Mouse (Mus musculus) liver, embryonic 13.5 days (tissue): Measurements from ENCODE around the gene Psma4. TPM values are rescaled to one million over a fixed set of nuclear protein-coding genes. Genes with fewer than 3 reads are reported as not detected.
A peak's percentile ranks its signal among the peaks of the same experiment; 100 is the strongest.
"Not testable (repeated sequence)": the region's sequence is repeated elsewhere in the genome, so short reads cannot be mapped to it uniquely, and the experiment has no call there.

Experiments used
- ATAC-seq: fragments of 200-750 bp; cut with Nextera tagmentation; 2 replicates; pipeline ENCODE4 v1.8.0; 2017; ENCODE audit warnings: low read depth, mild to moderate bottlenecking, moderate number of reproducible peaks, moderate library complexity
- DNase-seq: peaks from one replicate; pipeline ENCODE4 v3.0.0; 2022
- H3K27ac ChIP-seq: fragments of 300-500 bp; sonication (generic); 2 replicates; pipeline ENCODE4 v1.5.1; 2015; ENCODE audit warnings: moderate library complexity, mild to moderate bottlenecking, inconsistent platforms
- H3K27me3 ChIP-seq: fragments of 300-500 bp; sonication (generic); 2 replicates; pipeline ENCODE4 v1.6.1; 2015; ENCODE audit warnings: mild to moderate bottlenecking, inconsistent platforms
- H3K36me3 ChIP-seq: fragments of 300-500 bp; sonication (generic); 2 replicates; pipeline ENCODE4 v1.6.1; 2015; ENCODE audit warnings: mild to moderate bottlenecking, inconsistent platforms
- H3K4me1 ChIP-seq: fragments of 300-500 bp; sonication (generic); replicated peaks from 2 replicates; pipeline ENCODE4 v1.6.1; 2015; ENCODE audit warnings: inconsistent platforms
- H3K4me2 ChIP-seq: fragments of 300-500 bp; sonication (generic); 2 replicates; pipeline ENCODE4 v1.6.1; 2015; ENCODE audit warnings: inconsistent platforms, mild to moderate bottlenecking, moderate library complexity
- H3K4me3 ChIP-seq: fragments of 300-500 bp; sonication (generic); replicated peaks from 2 replicates; pipeline ENCODE4 v1.5.1; 2015; ENCODE audit warnings: mild to moderate bottlenecking, inconsistent platforms
- H3K9ac ChIP-seq: fragments of 300-500 bp; sonication (generic); 2 replicates; pipeline ENCODE4 v1.6.1; 2015; ENCODE audit warnings: mild to moderate bottlenecking, inconsistent platforms
- H3K9me3 ChIP-seq: fragments of 300-500 bp; sonication (generic); replicated peaks from 2 replicates; pipeline ENCODE4 v1.6.1; 2016; ENCODE audit warnings: inconsistent platforms
- WGBS: fragments of 180-500 bp; shearing (Covaris S2); methylation state at CpG from one replicate; pipeline ENCODE4 v1.1.7; 2015; ENCODE audit not compliant: insufficient replicate concordance; 5-methylcytosine and 5-hydroxymethylcytosine counted together
- polyA plus RNA-seq: library from polyadenylated mRNA; unstranded; fragments of >200 nt; fragmentation: Nextera tagmentation; extraction: Ambion mirVana; gene quantifications from 2 replicates; pipeline ENCODE4 v1.2.1, GENCODE M21; 2015

The Psma4 gene
- polyA plus RNA-seq, 1 experiment from 2014 or later, result 203 TPM

- 79% methylated on average over 4 of the region's 4 CpGs for WGBS
- no peak for DNase-seq
- no peaks in the 10 kb centered on the region for H3K4me1 ChIP-seq
- H3K36me3 ChIP-seq, result no peaks in the 10 kb centered on the region
- H3K9me3 ChIP-seq, result no peaks in the 10 kb centered on the region
- no peak overlapping the region for H3K27ac ChIP-seq
- no peaks in the 10 kb centered on the region for H3K27me3 ChIP-seq
- H3K4me3 ChIP-seq, result no peak overlapping the region
- no peak overlapping the region for H3K4me2 ChIP-seq
- H3K9ac ChIP-seq, result no peak overlapping the region
- no peak for ATAC-seq
Observed at GRCm38 (mm10) chr9:54942071-54942470, 8.5 kb upstream of the Psma4 start.

GRCm38 (mm10) chr9:54944467-54944866 lies 6.1 kb upstream of the Psma4 start:
- H3K36me3 ChIP-seq, result no peaks in the 10 kb centered on the region
- no peak for DNase-seq
- H3K9me3 ChIP-seq, result no peaks in the 10 kb centered on the region
- H3K4me3 ChIP-seq, result no peak overlapping the region
- no peak overlapping the region for H3K27ac ChIP-seq
- 53% methylated on average over 2 of the region's 2 CpGs for WGBS
- no peak for ATAC-seq
- H3K4me1 ChIP-seq, result no peaks in the 10 kb centered on the region
- no peaks in the 10 kb centered on the region for H3K27me3 ChIP-seq
- no peak overlapping the region for H3K4me2 ChIP-seq
- no peak overlapping the region for H3K9ac ChIP-seq

- no peaks in the 10 kb centered on the region for H3K9me3 ChIP-seq
- H3K9ac ChIP-seq, result no peak overlapping the region
- peaks cover 7% of the 10 kb centered on the region for H3K4me1 ChIP-seq
- ATAC-seq (no peak), DNase-seq (no peak)
- H3K36me3 ChIP-seq, result no peaks in the 10 kb centered on the region
- no peak overlapping the region for H3K4me2 ChIP-seq
- H3K4me3 ChIP-seq, result no peak overlapping the region
- WGBS, result 73% methylated on average over 16 of the region's 16 CpGs
- H3K27me3 ChIP-seq, result no peaks in the 10 kb centered on the region
- H3K27ac ChIP-seq, result no peak overlapping the region
Observed at GRCm38 (mm10) chr9:54946256-54946655, 4.3 kb upstream of the Psma4 start.

GRCm38 (mm10) chr9:54949465-54949864 lies 1.1 kb upstream of the Psma4 start:
- DNase-seq, result no peak
- peaks cover 25% of the 10 kb centered on the region for H3K36me3 ChIP-seq
- H3K27ac ChIP-seq, result no peak overlapping the region
- H3K9me3 ChIP-seq, result no peaks in the 10 kb centered on the region
- H3K4me1 ChIP-seq, result peaks cover 36% of the 10 kb centered on the region
- H3K27me3 ChIP-seq, result no peaks in the 10 kb centered on the region
- ATAC-seq, result no peak
- no peak overlapping the region for H3K4me2 ChIP-seq
- no peak overlapping the region for H3K4me3 ChIP-seq
- no peak overlapping the region for H3K9ac ChIP-seq

- 0 out of 2 replicates have a peak, but pooled peaks have one; percentile 11 for ATAC-seq
- Histone ChIP-seq H3K4me3 (peak overlapping the region; percentile 94), H3K36me3 (peaks cover 30% of the 10 kb centered on the region), H3K4me1 (peaks cover 36% of the 10 kb centered on the region), H3K4me2 (peak overlapping the region; percentile 87), H3K9ac (peak overlapping the region; percentile 94)
- not testable (repeated sequence) for H3K27me3 ChIP-seq, H3K27ac ChIP-seq, H3K9me3 ChIP-seq, DNase-seq
- WGBS, result 23% methylated on average over 8 of the region's 8 CpGs
Observed at GRCm38 (mm10) chr9:54950162-54950561, 428 bp upstream of the Psma4 start.

- Histone ChIP-seq H3K4me1 (0 out of 2 replicates have a peak, but pooled peaks cover 2% of the 10 kb centered on the region), H3K27ac (no peak overlapping the region), H3K9ac (no peak overlapping the region), H3K27me3 (no peaks in the 10 kb centered on the region), H3K4me2 (no peak overlapping the region), H3K36me3 (peaks cover 38% of the 10 kb centered on the region), H3K9me3 (no peaks in the 10 kb centered on the region), H3K4me3 (no peak overlapping the region)
- 79% methylated on average over 4 of the region's 4 CpGs for WGBS
- DNase-seq, result no peak
- no peak for ATAC-seq
Observed at GRCm38 (mm10) chr9:54961059-54961458, 10.5 kb downstream of the Psma4 start.

GRCm38 (mm10) chr9:54963669-54964068 lies 13.1 kb downstream of the Psma4 start:
- no peak overlapping the region for H3K9ac ChIP-seq
- no peak for ATAC-seq
- no peak for DNase-seq

GRCm38 (mm10) chr9:54969972-54970637 lies 19.5 kb downstream of the Psma4 start:
- DNase-seq (no peak), ATAC-seq (no peak)
- Histone ChIP-seq H3K4me2 (no peak overlapping the region), H3K9ac (no peak overlapping the region), H3K9me3 (no peaks in the 10 kb centered on the region), H3K27ac (no peak overlapping the region), H3K27me3 (0 out of 2 replicates have a peak, but pooled peaks cover 4% of the 10 kb centered on the region), H3K36me3 (no peaks in the 10 kb centered on the region), H3K4me3 (no peak overlapping the region), H3K4me1 (no peaks in the 10 kb centered on the region)
- 25% methylated on average over 8 of the region's 8 CpGs for WGBS

More at GRCm38 (mm10) chr9:54963669-54964068, 13.1 kb downstream of the Psma4 start:
- H3K4me1 ChIP-seq, result no peaks in the 10 kb centered on the region
- no peaks in the 10 kb centered on the region for H3K9me3 ChIP-seq
- no peak overlapping the region for H3K4me3 ChIP-seq
- no peaks in the 10 kb centered on the region for H3K27me3 ChIP-seq
- H3K4me2 ChIP-seq, result no peak overlapping the region
- H3K27ac ChIP-seq, result no peak overlapping the region
- peaks cover 12% of the 10 kb centered on the region for H3K36me3 ChIP-seq

GRCm38 (mm10) chr9:54980674-54981073 lies 30.1 kb downstream of the Psma4 start, which contains the start of gene Chrna5:
Chrna5 (plus strand) TSS chr9:54980880.
- Histone ChIP-seq H3K9me3 (no peaks in the 10 kb centered on the region), H3K4me3 (peak within 1 kb of the TSS; percentile 62), H3K9ac (0 out of 2 replicates have a peak within 1 kb of the TSS, but pooled peaks have one; percentile 9), H3K4me2 (peak within 1 kb of the TSS; percentile 81), H3K36me3 (no peaks in the 10 kb centered on the region), H3K27me3 (peaks cover 59% of the 10 kb centered on the region), H3K4me1 (peaks cover 16% of the 10 kb centered on the region), H3K27ac (no peak within 1 kb of the TSS)
- ATAC-seq (no peak), DNase-seq (no peak)
- WGBS, result 54% methylated on average over 8 of the region's 8 CpGs

- 0 out of 2 replicates have a peak overlapping the region, but pooled peaks have one; percentile 9 for H3K9ac ChIP-seq
- peaks cover 16% of the 10 kb centered on the region for H3K4me1 ChIP-seq
- H3K36me3 ChIP-seq, result no peaks in the 10 kb centered on the region
- ATAC-seq, result 0 out of 2 replicates have a peak, but pooled peaks have one; percentile 57
- 2% methylated on average over 84 of the region's 85 CpGs for WGBS
- no peaks in the 10 kb centered on the region for H3K9me3 ChIP-seq
- H3K4me3 ChIP-seq, result peak overlapping the region; percentile 62
- peaks cover 60% of the 10 kb centered on the region for H3K27me3 ChIP-seq
- peak; percentile 29 for DNase-seq
- H3K4me2 ChIP-seq, result peak overlapping the region; percentile 81
- H3K27ac ChIP-seq, result no peak overlapping the region
Observed at GRCm38 (mm10) chr9:54981291-54982191, 31.0 kb downstream of the Psma4 start.

- peaks cover 16% of the 10 kb centered on the region for H3K4me1 ChIP-seq
- H3K27me3 ChIP-seq, result peaks cover 58% of the 10 kb centered on the region
- H3K9ac ChIP-seq, result no peak overlapping the region
- WGBS, result 16% methylated on average over 7 of the region's 7 CpGs
- DNase-seq (no peak), ATAC-seq (no peak)
- H3K4me2 ChIP-seq, result peak overlapping the region; percentile 81; the same call in 1 of the 2 replicates
- H3K36me3 ChIP-seq, result no peaks in the 10 kb centered on the region
- H3K27ac ChIP-seq, result no peak overlapping the region
- H3K9me3 ChIP-seq, result no peaks in the 10 kb centered on the region
- 0 out of 2 replicates have a peak overlapping the region, but pooled peaks have one; percentile 62 for H3K4me3 ChIP-seq
Observed at GRCm38 (mm10) chr9:54982401-54982800, 31.8 kb downstream of the Psma4 start.
